Mouse (Mus musculus): ENCODE measurements around the gene Plxnd1.

DNA sequence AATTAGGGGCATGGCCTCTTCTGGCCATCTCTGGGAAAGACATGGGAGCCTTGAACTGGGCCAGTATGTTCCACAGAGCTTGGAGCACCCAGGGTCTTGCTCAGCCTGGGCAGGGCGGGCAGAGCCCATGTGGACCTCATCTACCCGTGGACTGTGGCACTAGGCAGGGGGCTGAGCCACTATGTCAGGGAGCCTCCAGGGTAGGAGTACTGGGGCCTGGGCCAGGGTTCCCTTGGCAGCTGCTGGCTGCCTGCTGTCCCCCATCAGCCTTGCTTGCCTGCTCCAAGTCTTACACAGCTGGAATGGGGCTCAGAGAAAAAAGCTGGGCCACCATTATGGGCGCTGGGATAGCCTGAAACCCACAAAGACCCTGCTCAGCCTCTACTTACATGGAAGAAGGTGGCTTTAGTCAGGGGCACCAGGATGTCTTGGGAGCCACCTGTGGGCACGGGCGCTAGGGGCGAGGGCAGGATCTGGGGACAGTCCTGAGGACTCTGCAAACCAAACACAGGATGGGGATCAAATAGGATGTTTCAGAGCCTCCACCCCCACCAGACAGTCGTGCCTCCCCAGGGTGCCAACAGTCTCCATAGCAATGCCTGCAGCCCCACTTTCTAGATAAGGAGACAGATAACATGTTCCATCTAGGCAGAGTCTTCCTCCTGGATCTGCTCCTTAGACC, 22.6 kb downstream of the Plxnd1 start:
- TF ChIP-seq CTCF (IDR thresholded peaks at IDR 0.05; ENCODE audit: extremely low read depth, insufficient read depth, insufficient read length, insufficient replicate concordance) (no peak), POLR2A (IDR thresholded peaks at IDR 0.05; ENCODE audit: low read depth, low read length) (no peak)
